Mouse (Mus musculus): ENCODE results near the gene Iars. TPM values are rescaled to one million over a fixed set of nuclear protein-coding genes. Genes with fewer than 3 reads are reported as not detected.
A peak's percentile ranks its signal among the peaks of the same experiment; 100 is the strongest.

Gene Iars
- total and polyA plus RNA-seq, 3 experiments: 86.4 to 4,419 (median 178) TPM

DNA sequence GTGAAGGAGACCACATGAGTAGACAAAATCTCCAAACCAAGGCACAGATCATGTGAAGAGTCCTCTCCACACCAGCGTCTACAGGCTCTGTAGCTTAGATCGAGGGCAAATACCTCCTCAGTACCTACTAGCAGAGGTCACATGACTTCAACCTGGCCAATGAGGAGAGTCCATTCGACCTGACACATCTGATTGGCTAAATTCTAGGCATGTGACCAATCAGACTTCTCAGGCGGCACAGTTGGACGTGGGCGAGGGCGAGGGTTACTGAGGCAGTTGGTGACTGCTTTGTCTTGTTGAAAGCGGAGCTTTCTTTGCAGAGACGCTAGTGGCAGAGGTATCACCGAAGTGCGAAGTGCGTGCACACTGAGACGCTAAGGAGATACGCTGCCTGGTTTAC, 80.3 kb downstream of the Iars start:
- DNase-seq (ENCODE audit: low read depth, low spot score): no peak
- H3K9ac ChIP-seq (ENCODE audit: control insufficient read depth, low read depth, low read length, poor library complexity, severe bottlenecking): no peak overlapping the region
- H3K79me2 ChIP-seq (ENCODE audit: control insufficient read depth, insufficient read depth, low read length, poor library complexity): no peaks in the 10 kb centered on the region
- H3K36me3 ChIP-seq (ENCODE audit: control insufficient read depth in 1 of 2, insufficient read depth in 2 of 2, low read length in 2 of 2): peaks cover 0 to 5% of the 10 kb centered on the region in 2 experiments; a peak in 2 of 4 replicates
- H3K27me3 ChIP-seq (ENCODE audit: control insufficient read depth in 1 of 2, insufficient read depth in 2 of 2, low read length in 2 of 2): no peaks in the 10 kb centered on the region
- H3K9me3 ChIP-seq (replicated peaks; ENCODE audit: insufficient read depth, low read length): no peaks in the 10 kb centered on the region
- H3K27ac ChIP-seq (ENCODE audit: control insufficient read depth, low read depth, low read length): no peak overlapping the region
- peaks cover 2 to 17% of the 10 kb centered on the region in 2 experiments for H3K4me1 ChIP-seq (ENCODE audit: control insufficient read depth in 1 of 2, insufficient read depth in 2 of 2, low read length in 2 of 2)
- H3K4me3 ChIP-seq (ENCODE audit: control insufficient read depth in 1 of 2, insufficient read depth in 1 of 2, low read depth in 2 of 2, low read length in 2 of 2): no peak overlapping the region
- TF ChIP-seq CHD1 (IDR thresholded peaks at IDR 0.05; ENCODE audit: low read depth, low read length): no peak
- TF ChIP-seq USF1 (IDR thresholded peaks at IDR 0.05; ENCODE audit: low read depth, low read length): peak; percentile 51

- no peak overlapping the region for H3K9ac ChIP-seq (ENCODE audit: control insufficient read depth, low read depth, low read length, poor library complexity, severe bottlenecking)
- no peak for DNase-seq (ENCODE audit: low read depth, low spot score)
- H3K36me3 ChIP-seq (ENCODE audit: control insufficient read depth in 1 of 2, insufficient read depth in 2 of 2, low read length in 2 of 2): peaks cover 0 to 15% of the 10 kb centered on the region in 2 experiments; a peak in 2 of 4 replicates
- H3K9me3 ChIP-seq (replicated peaks; ENCODE audit: insufficient read depth, low read length): no peaks in the 10 kb centered on the region
- no peak for TF ChIP-seq SMC3 (IDR thresholded peaks at IDR 0.05; ENCODE audit: low read depth, low read length)
- no peak for TF ChIP-seq ZKSCAN1 (IDR thresholded peaks at IDR 0.05; ENCODE audit: low read depth, low read length)
- TF ChIP-seq E2F4 (IDR thresholded peaks at IDR 0.05; ENCODE audit: borderline replicate concordance, low read depth, low read length): no peak
- no peak for TF ChIP-seq USF2 (IDR thresholded peaks at IDR 0.05; ENCODE audit: borderline replicate concordance in 1 of 2, insufficient read depth in 1 of 2, low read depth in 1 of 2, low read length in 2 of 2)
- peaks cover 0 to 32% of the 10 kb centered on the region in 2 experiments; a peak in 3 of 4 replicates for H3K4me1 ChIP-seq (ENCODE audit: control insufficient read depth in 1 of 2, insufficient read depth in 2 of 2, low read length in 2 of 2)
- H3K79me2 ChIP-seq (ENCODE audit: control insufficient read depth, insufficient read depth, low read length, poor library complexity): no peaks in the 10 kb centered on the region
- no peaks in the 10 kb centered on the region for H3K27me3 ChIP-seq (ENCODE audit: control insufficient read depth in 1 of 2, insufficient read depth in 2 of 2, low read length in 2 of 2)
- no peak overlapping the region for H3K27ac ChIP-seq (ENCODE audit: control insufficient read depth, low read depth, low read length)
- no peak overlapping the region for H3K4me3 ChIP-seq (ENCODE audit: control insufficient read depth in 1 of 2, insufficient read depth in 1 of 2, low read depth in 2 of 2, low read length in 2 of 2)
Observed at GRCm38 (mm10) chr13:49765306-49765705, 83.4 kb downstream of the Iars start.

DNA sequence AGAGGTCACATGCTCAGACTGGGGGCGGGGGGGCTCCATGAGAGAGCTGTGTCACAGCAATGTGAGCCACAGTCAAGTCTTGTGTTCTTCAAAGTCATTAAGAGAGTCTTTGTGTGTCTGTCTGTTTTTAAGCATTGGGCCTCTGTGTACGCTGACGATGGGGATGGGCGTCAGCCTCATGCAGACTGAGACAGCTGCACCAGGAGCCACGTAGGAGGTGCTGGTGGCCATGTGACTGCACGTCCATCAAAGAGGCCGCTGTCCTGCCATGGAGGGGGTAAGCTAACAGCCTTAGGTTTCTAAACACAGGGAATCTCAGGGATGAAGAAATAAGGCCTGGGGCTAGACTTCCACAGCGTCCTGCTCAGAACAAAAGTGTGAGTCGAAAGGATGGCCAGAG, 84.4 kb downstream of the Iars start:
- Histone ChIP-seq H3K36me3 (ENCODE audit: control insufficient read depth in 1 of 2, insufficient read depth in 2 of 2, low read length in 2 of 2) (peaks cover 0 to 12% of the 10 kb centered on the region in 2 experiments; a peak in 2 of 4 replicates), H3K9ac (ENCODE audit: control insufficient read depth, low read depth, low read length, poor library complexity, severe bottlenecking) (no peak overlapping the region), H3K27me3 (ENCODE audit: control insufficient read depth in 1 of 2, insufficient read depth in 2 of 2, low read length in 2 of 2) (no peaks in the 10 kb centered on the region), H3K9me3 (replicated peaks; ENCODE audit: insufficient read depth, low read length) (no peaks in the 10 kb centered on the region), H3K4me1 (ENCODE audit: control insufficient read depth in 1 of 2, insufficient read depth in 2 of 2, low read length in 2 of 2) (peaks cover 0 to 26% of the 10 kb centered on the region in 2 experiments; a peak in 3 of 4 replicates), H3K4me3 (ENCODE audit: control insufficient read depth in 1 of 2, insufficient read depth in 1 of 2, low read depth in 2 of 2, low read length in 2 of 2) (no peak overlapping the region), H3K27ac (ENCODE audit: control insufficient read depth, low read depth, low read length) (no peak overlapping the region), H3K79me2 (ENCODE audit: control insufficient read depth, insufficient read depth, low read length, poor library complexity) (no peaks in the 10 kb centered on the region)
- no peak for TF ChIP-seq MAX (IDR thresholded peaks at IDR 0.05; ENCODE audit: low read length)
- no peak for TF ChIP-seq TCF12 (IDR thresholded peaks at IDR 0.05; ENCODE audit: low read depth, low read length)
- TF ChIP-seq SIN3A (IDR thresholded peaks at IDR 0.05; ENCODE audit: low read length): no peak
- DNase-seq (ENCODE audit: low read depth, low spot score): no peak
